Mouse (Mus musculus) hindbrain, embryonic 16.5 days (tissue): Measurements from ENCODE around the gene Tecta. TPM values are rescaled to one million over a fixed set of nuclear protein-coding genes. Genes with fewer than 3 reads are reported as not detected.

Experiments used
- ATAC-seq: fragments of 200-750 bp; cut with Nextera tagmentation; 2 replicates; pipeline ENCODE4 v1.8.0; 2017; ENCODE audit warnings: moderate TSS enrichment, moderate library complexity
- H3K27ac ChIP-seq: fragments of 300-500 bp; sonication (generic); 2 replicates; pipeline ENCODE4 v1.5.1; 2014; ENCODE audit warnings: low read depth, mild to moderate bottlenecking, control low read depth, low read length, moderate library complexity
- H3K27me3 ChIP-seq: fragments of 300-500 bp; sonication (generic); replicated peaks from 2 replicates; pipeline ENCODE4 v1.6.1; 2014; ENCODE audit warnings: low read length; ENCODE audit not compliant: control insufficient read depth, insufficient read depth
- H3K36me3 ChIP-seq: fragments of 300-500 bp; sonication (generic); 2 replicates; pipeline ENCODE4 v1.6.1; 2014; ENCODE audit warnings: mild to moderate bottlenecking, low read length, moderate library complexity, mixed read lengths; ENCODE audit not compliant: control insufficient read depth, insufficient read depth
- H3K4me1 ChIP-seq: fragments of 300-500 bp; sonication (generic); 2 replicates; pipeline ENCODE4 v1.6.1; 2014; ENCODE audit warnings: low read depth, low read length; ENCODE audit not compliant: control insufficient read depth, insufficient read depth
- H3K4me2 ChIP-seq: fragments of 300-500 bp; sonication (generic); 2 replicates; pipeline ENCODE4 v1.6.1; 2014; ENCODE audit warnings: mild to moderate bottlenecking, low read length, control low read depth, moderate library complexity
- H3K4me3 ChIP-seq: fragments of 300-500 bp; sonication (generic); 2 replicates; pipeline ENCODE4 v1.5.1; 2014; ENCODE audit warnings: mild to moderate bottlenecking, low read length, control low read depth, moderate library complexity
- H3K9ac ChIP-seq: fragments of 300-500 bp; sonication (generic); 2 replicates; pipeline ENCODE4 v1.6.1; 2014; ENCODE audit warnings: low read depth, mild to moderate bottlenecking, control low read depth, low read length, moderate library complexity
- H3K9me3 ChIP-seq: fragments of 300-500 bp; sonication (generic); 2 replicates; pipeline ENCODE4 v1.6.1; 2014; ENCODE audit warnings: mild to moderate bottlenecking, low read length, moderate library complexity; ENCODE audit not compliant: control insufficient read depth
- WGBS: fragments of 180-500 bp; shearing (Covaris S2); extraction: QIAGEN DNeasy Blood & Tissue Kit; methylation state at CpG from one replicate; pipeline ENCODE4 v1.1.7; 2014; 5-methylcytosine and 5-hydroxymethylcytosine counted together
- polyA plus RNA-seq: library from polyadenylated mRNA; unstranded; fragments of >200 nt; fragmentation: Nextera tagmentation; extraction: Ambion mirVana; gene quantifications from 2 replicates; pipeline ENCODE4 v1.2.1, GENCODE M21; 2015

Tecta gene
- polyA plus RNA-seq, 1 experiment from 2014 or later: 0.43 TPM

DNA sequence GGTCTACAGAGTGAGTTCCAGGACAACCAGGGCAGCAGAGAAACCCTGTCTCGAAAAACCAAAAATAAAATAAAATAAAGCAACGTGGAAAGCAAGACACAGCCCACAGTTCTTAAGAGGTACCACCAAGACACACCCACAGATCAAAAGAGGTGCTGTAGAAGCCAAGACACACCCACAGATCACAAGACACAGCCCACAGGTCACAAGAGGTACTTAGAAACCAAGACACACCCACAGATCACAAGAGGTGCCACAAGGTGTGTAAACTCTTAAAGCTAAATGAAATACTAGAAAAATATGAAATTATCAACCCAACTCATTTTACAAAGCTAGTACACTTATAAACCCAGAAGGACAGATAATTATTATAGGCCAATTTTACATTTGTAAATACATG lies 23.9 kb upstream of the Tecta start:
- Histone ChIP-seq H3K27me3 (no peaks in the 10 kb centered on the region), H3K9me3 (no peaks in the 10 kb centered on the region), H3K27ac (no peak overlapping the region), H3K4me3 (no peak overlapping the region), H3K4me2 (no peak overlapping the region), H3K36me3 (peaks cover 5% of the 10 kb centered on the region; the same call in 1 of the 2 replicates), H3K9ac (no peak overlapping the region), H3K4me1 (no peaks in the 10 kb centered on the region)
- ATAC-seq: no peak
- WGBS: 86% methylated on average over 2 of the region's 2 CpGs

DNA sequence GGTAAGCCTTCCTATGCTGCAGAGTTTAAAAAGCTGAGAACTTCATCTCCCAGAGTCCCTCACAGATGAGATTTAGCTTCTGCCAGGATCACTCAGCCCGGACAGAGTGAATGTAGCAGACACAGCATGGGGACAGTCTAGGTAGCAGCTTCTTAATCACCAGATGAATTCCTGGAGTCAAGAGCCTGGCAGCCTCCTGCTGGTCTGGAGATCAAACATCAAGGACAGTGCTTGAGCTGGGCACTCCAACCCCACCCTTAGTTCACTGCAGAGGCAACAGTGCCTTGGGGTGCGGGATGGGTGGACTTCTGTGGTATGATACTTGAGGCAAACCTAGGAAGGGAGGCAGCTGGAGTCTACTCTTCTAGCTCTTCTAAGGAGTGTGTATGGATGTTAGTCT lies 20.0 kb upstream of the Tecta start:
- 81% methylated on average over 2 of the region's 2 CpGs for WGBS
- Histone ChIP-seq H3K27ac (no peak overlapping the region), H3K4me3 (no peak overlapping the region), H3K27me3 (no peaks in the 10 kb centered on the region), H3K36me3 (peaks cover 7% of the 10 kb centered on the region; the same call in 1 of the 2 replicates), H3K4me2 (no peak overlapping the region), H3K9ac (no peak overlapping the region), H3K4me1 (no peaks in the 10 kb centered on the region), H3K9me3 (no peaks in the 10 kb centered on the region)
- no peak for ATAC-seq

DNA sequence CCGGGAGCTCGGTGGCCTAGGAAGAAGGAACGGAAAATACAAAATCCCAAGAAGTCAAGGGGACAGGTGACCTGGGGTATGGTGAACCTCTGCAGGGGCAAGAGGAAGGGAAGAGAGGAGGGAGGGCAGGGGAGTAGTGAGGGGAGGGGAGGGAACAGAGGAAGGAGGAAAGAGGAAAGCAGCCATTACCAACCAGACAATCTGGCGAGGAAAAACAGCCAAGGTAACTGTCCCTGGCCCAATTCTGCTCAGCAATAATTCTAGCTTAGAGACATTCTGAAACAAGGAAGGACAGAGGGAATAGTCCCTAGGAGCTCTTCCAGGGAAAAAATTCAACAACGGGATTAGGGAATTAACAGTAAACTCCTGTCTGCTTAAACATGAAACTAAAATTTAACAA lies 19.1 kb upstream of the Tecta start:
- Histone ChIP-seq H3K27ac (no peak overlapping the region), H3K4me2 (no peak overlapping the region), H3K4me1 (no peaks in the 10 kb centered on the region), H3K9ac (no peak overlapping the region), H3K36me3 (peaks cover 7% of the 10 kb centered on the region; the same call in 1 of the 2 replicates), H3K4me3 (no peak overlapping the region), H3K9me3 (no peaks in the 10 kb centered on the region), H3K27me3 (no peaks in the 10 kb centered on the region)
- WGBS: 86% methylated on average over 5 of the region's 5 CpGs
- no peak for ATAC-seq

DNA sequence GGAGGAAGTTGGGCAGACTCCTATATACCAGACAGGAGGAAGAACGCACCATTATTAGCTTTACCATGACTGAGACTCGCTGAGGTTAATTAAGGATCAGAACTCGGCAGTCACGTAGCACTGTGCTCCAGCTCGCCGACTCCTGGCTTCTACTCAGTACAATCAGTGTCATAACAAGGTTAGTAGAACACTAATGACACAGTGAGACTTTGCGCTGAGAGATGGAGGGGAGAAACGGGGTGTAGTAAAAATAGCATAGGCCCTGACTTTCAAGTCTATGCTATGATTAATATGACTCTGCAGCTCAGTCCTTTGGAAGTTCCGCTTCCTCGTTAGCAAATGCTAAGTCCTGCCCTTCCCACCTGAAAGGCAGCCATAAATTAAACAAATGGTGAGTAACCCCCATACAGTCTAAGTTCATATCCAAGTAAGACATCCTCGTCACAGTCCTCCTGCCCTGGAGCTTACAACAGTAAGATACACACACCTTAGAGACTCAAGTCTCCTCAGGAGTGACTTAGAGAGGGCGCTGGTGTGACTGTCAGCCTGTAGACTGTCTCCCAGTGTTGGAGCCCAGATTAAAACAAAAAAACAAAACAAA lies 17.7 kb upstream of the Tecta start:
- Histone ChIP-seq H3K9ac (no peak overlapping the region), H3K36me3 (peaks cover 7% of the 10 kb centered on the region; the same call in 1 of the 2 replicates), H3K4me2 (no peak overlapping the region), H3K27ac (no peak overlapping the region), H3K9me3 (no peaks in the 10 kb centered on the region), H3K27me3 (no peaks in the 10 kb centered on the region), H3K4me3 (no peak overlapping the region), H3K4me1 (no peaks in the 10 kb centered on the region)
- no peak for ATAC-seq
- WGBS: 83% methylated on average over 12 of the region's 12 CpGs

DNA sequence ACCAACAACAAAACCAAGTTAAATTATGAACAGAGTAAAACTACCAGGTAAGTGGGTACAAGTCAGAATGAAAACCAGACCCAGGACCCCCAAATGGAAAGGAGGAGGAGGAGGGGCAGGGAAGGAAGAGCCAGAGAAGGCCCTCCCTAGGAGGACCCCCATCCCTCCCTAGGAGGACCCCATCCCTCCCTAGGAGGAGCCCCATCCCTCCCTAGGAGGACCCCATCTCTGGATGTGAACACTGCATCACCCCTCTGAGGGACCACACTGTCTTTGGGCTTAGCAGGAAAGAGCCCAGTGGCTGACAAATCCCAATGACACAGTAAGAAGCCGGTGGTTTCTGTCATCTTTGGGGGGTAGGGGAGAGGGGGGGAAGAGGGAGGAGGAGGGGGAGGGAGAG lies 15.5 kb upstream of the Tecta start:
- ATAC-seq: 0 out of 2 replicates have a peak, but pooled peaks have one; percentile 27
- 9% methylated on average over 1 of the region's 1 CpGs for WGBS

DNA sequence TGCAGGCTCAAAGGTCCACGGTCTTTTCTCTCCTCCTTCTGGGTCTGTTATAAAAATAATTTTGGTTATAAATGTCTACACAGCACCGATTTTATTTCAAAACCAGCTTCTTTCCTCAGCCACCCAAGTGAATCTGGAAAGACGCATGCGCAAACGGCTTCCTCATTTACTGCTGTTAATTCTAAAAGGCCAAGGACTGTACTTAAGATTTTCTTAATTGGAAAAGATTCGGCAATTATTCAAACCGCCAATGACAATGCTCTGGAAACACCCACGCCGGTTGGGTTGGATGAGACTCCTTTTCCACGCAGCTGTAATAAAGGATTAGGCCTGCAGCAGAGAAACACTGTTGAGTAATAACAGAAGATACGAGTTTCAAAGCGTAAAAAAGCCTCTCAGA lies 13.6 kb upstream of the Tecta start:
- no peaks in the 10 kb centered on the region for H3K27me3 ChIP-seq
- no peak overlapping the region for H3K4me2 ChIP-seq
- H3K27ac ChIP-seq: no peak overlapping the region
- no peak overlapping the region for H3K4me3 ChIP-seq
- H3K36me3 ChIP-seq: 0 out of 2 replicates have a peak, but pooled peaks cover 3% of the 10 kb centered on the region
- H3K9ac ChIP-seq: no peak overlapping the region
- H3K4me1 ChIP-seq: no peaks in the 10 kb centered on the region
- ATAC-seq: no peak
- H3K9me3 ChIP-seq: no peaks in the 10 kb centered on the region
- WGBS: 53% methylated on average over 12 of the region's 12 CpGs

More for the DNA sequence above, 15.5 kb upstream of the Tecta start:
- Histone ChIP-seq H3K9me3 (no peaks in the 10 kb centered on the region), H3K4me1 (no peaks in the 10 kb centered on the region), H3K4me3 (no peak overlapping the region), H3K36me3 (0 out of 2 replicates have a peak, but pooled peaks cover 3% of the 10 kb centered on the region), H3K4me2 (no peak overlapping the region), H3K9ac (no peak overlapping the region), H3K27ac (no peak overlapping the region), H3K27me3 (no peaks in the 10 kb centered on the region)

DNA sequence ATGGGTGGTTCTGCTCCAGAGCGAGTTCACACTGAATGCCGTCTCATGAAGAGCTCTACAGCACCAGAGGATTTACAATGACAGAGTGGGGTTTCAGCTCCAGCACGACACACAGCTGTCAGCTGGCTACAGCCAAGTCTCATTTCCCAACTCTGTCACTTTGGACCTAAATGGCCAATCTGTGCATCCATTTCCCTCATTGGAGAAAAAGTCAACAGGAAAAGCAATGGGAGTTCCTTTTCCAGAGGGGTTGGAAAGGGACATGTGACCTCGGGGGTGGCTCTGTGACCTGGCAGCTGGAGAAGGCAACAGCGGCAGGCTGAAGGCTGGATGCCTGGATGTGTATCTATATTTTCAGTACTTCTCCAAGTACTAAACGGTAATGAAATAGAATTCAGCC lies 11.6 kb upstream of the Tecta start:
- WGBS: 87% methylated on average over 6 of the region's 6 CpGs
- no peak overlapping the region for H3K9ac ChIP-seq

DNA sequence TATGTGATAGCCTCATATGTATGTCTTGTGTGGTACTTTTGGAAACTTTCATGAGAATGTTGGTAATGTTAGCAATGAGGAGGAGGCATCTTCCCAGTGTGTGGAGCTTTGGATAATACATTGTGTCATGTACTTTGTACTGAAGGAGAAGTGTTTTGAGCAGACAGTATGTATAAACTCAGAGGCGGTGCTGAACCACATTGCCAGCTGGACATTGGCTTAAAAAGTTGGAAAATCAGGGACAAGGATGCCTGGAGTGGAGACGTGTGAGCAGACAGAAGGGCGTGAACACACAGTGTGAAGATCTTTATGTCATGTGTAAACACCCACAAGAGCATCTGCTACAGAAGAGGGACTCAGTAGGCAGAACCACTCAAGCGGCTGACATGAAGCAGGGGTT lies 6.0 kb upstream of the Tecta start:
- Histone ChIP-seq H3K4me1 (no peaks in the 10 kb centered on the region), H3K9me3 (no peaks in the 10 kb centered on the region), H3K4me3 (no peak overlapping the region), H3K27ac (no peak overlapping the region), H3K9ac (no peak overlapping the region), H3K27me3 (no peaks in the 10 kb centered on the region), H3K4me2 (no peak overlapping the region), H3K36me3 (no peaks in the 10 kb centered on the region)
- WGBS: 80% methylated on average over 4 of the region's 4 CpGs
- no peak for ATAC-seq

More for the DNA sequence above, 11.6 kb upstream of the Tecta start:
- Histone ChIP-seq H3K4me1 (no peaks in the 10 kb centered on the region), H3K27ac (no peak overlapping the region), H3K9me3 (no peaks in the 10 kb centered on the region), H3K4me2 (no peak overlapping the region), H3K4me3 (no peak overlapping the region), H3K36me3 (no peaks in the 10 kb centered on the region), H3K27me3 (no peaks in the 10 kb centered on the region)
- no peak for ATAC-seq

DNA sequence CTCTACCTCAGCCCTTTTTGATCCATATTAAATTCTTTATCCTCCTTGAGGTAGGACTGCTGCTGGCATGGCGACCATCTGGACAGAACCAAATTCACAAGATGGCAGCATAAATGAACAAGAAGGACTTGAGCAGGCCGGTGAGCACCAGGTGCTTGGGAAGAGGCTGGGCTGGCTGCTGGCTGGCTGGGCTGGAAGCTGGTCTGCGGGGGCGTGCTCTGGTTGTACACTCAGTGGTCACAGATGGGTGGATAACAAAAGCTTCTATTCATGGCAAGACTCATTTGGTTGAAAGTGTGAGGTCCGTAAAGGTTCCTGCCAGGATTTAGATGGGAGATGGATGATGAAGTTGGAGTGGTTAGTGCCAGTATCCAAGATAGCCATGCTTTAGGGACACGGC lies 1.8 kb upstream of the Tecta start:
- no peaks in the 10 kb centered on the region for H3K36me3 ChIP-seq
- H3K9me3 ChIP-seq: no peaks in the 10 kb centered on the region
- H3K9ac ChIP-seq: no peak overlapping the region
- no peak overlapping the region for H3K4me3 ChIP-seq
- no peaks in the 10 kb centered on the region for H3K27me3 ChIP-seq
- 53% methylated on average over 6 of the region's 6 CpGs for WGBS
- ATAC-seq: no peak
- no peaks in the 10 kb centered on the region; the same call in 1 of the 2 replicates for H3K4me1 ChIP-seq
- H3K4me2 ChIP-seq: no peak overlapping the region
- H3K27ac ChIP-seq: no peak overlapping the region
